Mouse (Mus musculus): ENCODE data around the gene Arid5a. TPM values are rescaled to one million over a fixed set of nuclear protein-coding genes. Genes with fewer than 3 reads are reported as not detected.
A peak's percentile ranks its signal among the peaks of the same experiment; 100 is the strongest.

Arid5a gene
- polyA plus RNA-seq, 1 experiment from 2014 or later, result 3.3 TPM

DNA sequence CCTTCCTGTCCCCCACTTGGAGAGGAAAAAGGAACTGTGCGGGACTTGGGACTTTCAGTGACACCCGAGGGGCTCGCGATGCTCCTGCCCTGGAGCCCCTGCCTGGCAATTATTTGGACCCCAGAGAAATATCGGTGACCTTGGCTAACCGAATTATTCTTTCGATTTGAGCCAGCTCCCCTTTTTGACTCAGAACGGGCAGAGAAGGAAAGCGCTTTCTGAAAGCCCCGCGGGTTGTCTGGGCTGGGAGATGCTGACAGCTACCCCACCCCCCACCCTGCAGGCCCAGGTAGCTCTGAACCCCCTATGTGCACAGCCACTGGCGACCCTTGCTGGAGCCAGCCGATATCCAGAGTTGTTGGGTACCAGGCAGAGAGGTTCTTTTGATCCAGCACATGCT is 8.4 kb upstream of the Arid5a start:
- Histone ChIP-seq H3K4me3 (no peak overlapping the region), H3K27me3 (replicated peaks; ENCODE audit: low read depth, poor library complexity, severe bottlenecking) (peaks cover 75% of the 10 kb centered on the region), H3K36me3 (replicated peaks) (no peaks in the 10 kb centered on the region), H3K9me3 (no peaks in the 10 kb centered on the region), H3K27ac (replicated peaks) (no peak overlapping the region), H3K4me1 (peaks cover 15% of the 10 kb centered on the region)
- DNase-seq (ENCODE audit: low spot score), result no peak
- 20% methylated on average over 13 of the region's 13 CpGs for WGBS

DNA sequence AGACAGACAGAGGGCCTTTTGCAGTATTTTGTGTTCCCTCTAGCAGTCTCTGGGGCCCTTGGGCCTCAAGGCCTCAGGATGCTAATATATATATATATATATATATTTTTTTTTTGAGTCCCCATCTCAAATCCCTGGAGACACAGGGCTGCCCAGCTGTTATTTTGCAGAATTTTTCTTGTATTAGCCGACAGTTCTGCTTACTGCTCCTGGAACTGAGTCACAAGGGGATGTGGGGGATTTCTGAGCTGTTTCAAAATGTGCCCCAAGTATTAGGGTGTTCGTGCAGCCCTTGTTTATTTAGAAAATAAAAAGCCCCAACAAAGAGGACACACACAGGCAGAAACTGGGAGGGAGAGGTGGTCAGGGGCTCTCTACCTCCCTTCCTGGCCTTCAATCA is 7.9 kb upstream of the Arid5a start:
- peaks cover 81% of the 10 kb centered on the region for H3K27me3 ChIP-seq (replicated peaks; ENCODE audit: low read depth, poor library complexity, severe bottlenecking)
- DNase-seq (ENCODE audit: low spot score), result no peak
- H3K4me1 ChIP-seq, result peaks cover 15% of the 10 kb centered on the region
- no peaks in the 10 kb centered on the region for H3K36me3 ChIP-seq (replicated peaks)
- 61% methylated on average over 2 of the region's 2 CpGs for WGBS
- no peak overlapping the region for H3K27ac ChIP-seq (replicated peaks)
- H3K9me3 ChIP-seq, result no peaks in the 10 kb centered on the region
- no peak overlapping the region for H3K4me3 ChIP-seq

DNA sequence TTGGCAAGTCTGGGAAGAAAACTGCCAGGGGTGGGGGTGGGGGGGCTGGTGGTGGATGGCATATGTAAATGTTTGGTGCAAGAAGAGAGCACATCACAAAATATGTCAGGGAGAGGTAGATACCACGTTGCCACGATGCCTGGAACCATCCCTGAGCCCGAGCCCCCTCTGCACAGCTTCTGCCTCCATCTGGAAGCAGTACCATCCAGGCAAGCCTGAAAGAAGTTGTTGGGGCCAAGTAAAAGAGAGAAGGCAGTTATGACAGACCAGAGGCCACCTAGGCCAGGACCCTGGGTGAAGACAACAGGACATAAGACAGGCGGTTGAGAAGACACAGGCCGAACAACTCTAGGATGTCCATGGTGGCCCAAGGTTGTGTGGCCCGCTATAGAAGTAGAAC is 7.0 kb upstream of the Arid5a start:
- H3K36me3 ChIP-seq (replicated peaks), result no peaks in the 10 kb centered on the region
- H3K27me3 ChIP-seq (replicated peaks; ENCODE audit: low read depth, poor library complexity, severe bottlenecking), result peaks cover 86% of the 10 kb centered on the region
- DNase-seq (ENCODE audit: low spot score), result no peak
- no peak overlapping the region for H3K4me3 ChIP-seq
- H3K27ac ChIP-seq (replicated peaks), result no peak overlapping the region
- no peaks in the 10 kb centered on the region for H3K9me3 ChIP-seq
- peaks cover 15% of the 10 kb centered on the region for H3K4me1 ChIP-seq
- 89% methylated on average over 6 of the region's 6 CpGs for whole genome bisulfite sequencing

DNA sequence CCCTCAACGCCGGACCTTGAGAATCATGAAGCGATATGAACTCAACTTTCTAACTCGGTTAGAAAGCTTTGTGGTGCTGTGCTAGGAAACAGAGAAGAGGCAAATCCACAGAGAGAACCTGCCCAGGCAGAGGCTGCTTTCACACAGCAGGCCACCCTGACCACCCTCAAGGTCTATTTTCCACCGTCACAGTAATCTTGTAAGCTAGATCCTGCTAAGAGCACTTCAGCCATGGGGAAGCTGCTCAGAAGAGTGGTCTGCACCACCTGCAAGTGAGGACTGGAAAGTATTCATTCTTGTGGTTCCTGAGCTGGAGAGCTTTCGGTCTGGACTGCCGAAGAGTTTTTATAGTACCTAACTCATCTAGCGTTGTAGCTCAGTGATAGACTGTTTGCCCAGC is 5.3 kb upstream of the Arid5a start:
- DNase-seq (ENCODE audit: low spot score), result no peak
- Histone ChIP-seq H3K4me3 (no peak overlapping the region), H3K9me3 (no peaks in the 10 kb centered on the region), H3K36me3 (replicated peaks) (no peaks in the 10 kb centered on the region), H3K4me1 (peaks cover 16% of the 10 kb centered on the region), H3K27ac (replicated peaks) (no peak overlapping the region), H3K27me3 (replicated peaks; ENCODE audit: low read depth, poor library complexity, severe bottlenecking) (peaks cover 74% of the 10 kb centered on the region)
- WGBS, result 79% methylated on average over 8 of the region's 8 CpGs

DNA sequence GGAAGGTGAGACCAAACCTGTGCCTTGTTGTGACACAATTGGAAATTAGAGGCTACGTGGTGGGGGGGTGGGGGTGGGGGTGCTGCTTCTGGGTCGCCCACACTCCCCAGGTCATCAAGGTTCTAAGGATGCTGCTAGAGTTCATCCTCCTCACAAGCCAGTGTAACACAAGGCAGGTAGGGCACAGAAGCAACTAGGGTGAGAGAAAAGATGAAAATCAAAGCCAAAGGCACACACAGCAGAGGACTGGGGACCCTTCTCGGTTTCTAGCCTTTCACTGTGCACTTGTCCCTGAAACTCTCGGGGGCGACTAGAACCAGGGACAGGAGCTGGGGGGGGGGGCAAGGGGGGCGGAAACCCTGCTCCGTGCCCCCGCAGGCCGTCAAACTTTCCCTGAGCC is 4.6 kb upstream of the Arid5a start:
- WGBS, result 16% methylated on average over 9 of the region's 9 CpGs
- Histone ChIP-seq H3K27me3 (replicated peaks; ENCODE audit: low read depth, poor library complexity, severe bottlenecking) (peaks cover 68% of the 10 kb centered on the region), H3K4me3 (peak overlapping the region; percentile 53), H3K4me1 (peaks cover 20% of the 10 kb centered on the region), H3K9me3 (no peaks in the 10 kb centered on the region), H3K36me3 (replicated peaks) (no peaks in the 10 kb centered on the region), H3K27ac (replicated peaks) (no peak overlapping the region; the same call in 1 of the 2 replicates)
- DNase-seq (ENCODE audit: low spot score), result no peak

DNA sequence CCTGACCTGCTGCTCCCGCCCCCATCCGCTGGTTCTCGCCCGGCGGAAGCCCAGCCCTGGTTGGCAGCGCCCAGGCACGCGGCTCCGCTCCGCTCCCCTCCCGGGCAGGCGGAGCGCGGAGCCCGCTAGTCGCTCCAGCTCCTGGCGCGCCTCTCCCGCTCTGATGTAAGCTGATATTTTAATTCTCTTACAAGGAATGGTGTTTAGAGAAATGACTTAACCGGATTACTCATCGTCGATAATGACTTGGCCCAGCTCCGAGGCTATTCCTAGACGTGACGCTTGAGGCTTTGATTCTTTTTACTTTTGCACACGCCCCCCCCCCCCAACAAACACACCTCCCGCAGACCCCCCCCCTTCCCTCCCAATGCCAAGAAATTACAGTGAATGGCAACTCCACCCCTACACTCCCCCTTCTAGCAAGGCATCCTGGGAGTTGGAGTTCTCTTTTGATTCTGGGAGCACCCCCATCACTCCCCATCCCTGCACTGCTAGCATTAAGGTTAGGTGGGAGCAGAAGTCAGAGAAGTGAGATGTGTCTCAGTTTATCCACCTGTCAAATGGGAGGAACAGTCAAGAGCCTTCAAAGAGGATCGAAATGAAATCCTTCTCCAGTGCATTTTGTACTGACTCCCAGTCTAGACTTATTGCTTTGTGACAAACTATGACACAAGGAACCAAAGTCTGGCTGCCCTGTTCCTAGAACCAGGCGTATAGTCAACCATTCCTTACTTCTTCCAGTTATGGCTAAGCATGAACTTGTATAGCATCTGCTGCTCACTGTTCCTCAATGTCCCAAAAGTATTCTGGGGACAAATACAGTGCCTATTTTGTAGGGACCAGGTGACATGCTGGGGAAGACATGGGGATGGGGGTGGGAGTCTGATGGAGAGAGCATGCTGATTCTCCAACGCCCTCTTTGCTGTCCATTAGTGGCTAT is 3.9 kb upstream of the Arid5a start:
- Histone ChIP-seq H3K36me3 (replicated peaks) (no peaks in the 10 kb centered on the region), H3K4me1 (peaks cover 27% of the 10 kb centered on the region), H3K27ac (replicated peaks) (no peak overlapping the region; the same call in 1 of the 2 replicates), H3K4me3 (peak overlapping the region; percentile 53), H3K27me3 (replicated peaks; ENCODE audit: low read depth, poor library complexity, severe bottlenecking) (peaks cover 66% of the 10 kb centered on the region), H3K9me3 (no peaks in the 10 kb centered on the region)
- WGBS, result 10% methylated on average over 30 of the region's 30 CpGs
- peak; percentile 61 for DNase-seq (ENCODE audit: low spot score)

DNA sequence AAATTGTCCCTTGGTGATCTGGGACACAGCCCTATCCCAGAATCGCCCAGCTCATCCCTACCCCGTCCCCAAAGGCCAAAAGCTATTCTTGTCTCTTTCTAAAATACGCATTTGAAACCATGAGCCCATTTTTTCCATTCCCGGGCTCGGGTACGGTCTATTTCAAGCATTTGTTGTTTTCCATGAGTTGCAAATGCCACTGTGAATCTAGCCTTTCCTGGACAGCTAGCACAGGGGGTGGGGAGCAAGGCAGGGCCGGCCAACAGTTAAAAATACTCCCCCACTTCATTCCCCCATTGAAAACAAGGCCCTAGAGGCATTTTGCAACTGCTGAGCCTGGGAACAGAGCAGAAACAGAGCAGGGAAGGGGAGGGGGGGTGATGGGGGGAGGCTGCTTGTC is 2.8 kb upstream of the Arid5a start:
- DNase-seq (ENCODE audit: low spot score), result no peak
- no peak overlapping the region for H3K27ac ChIP-seq (replicated peaks)
- no peaks in the 10 kb centered on the region for H3K9me3 ChIP-seq
- H3K36me3 ChIP-seq (replicated peaks), result no peaks in the 10 kb centered on the region
- peaks cover 67% of the 10 kb centered on the region for H3K27me3 ChIP-seq (replicated peaks; ENCODE audit: low read depth, poor library complexity, severe bottlenecking)
- 63% methylated on average over 7 of the region's 7 CpGs for WGBS
- H3K4me3 ChIP-seq, result no peak overlapping the region
- H3K4me1 ChIP-seq, result peaks cover 33% of the 10 kb centered on the region

DNA sequence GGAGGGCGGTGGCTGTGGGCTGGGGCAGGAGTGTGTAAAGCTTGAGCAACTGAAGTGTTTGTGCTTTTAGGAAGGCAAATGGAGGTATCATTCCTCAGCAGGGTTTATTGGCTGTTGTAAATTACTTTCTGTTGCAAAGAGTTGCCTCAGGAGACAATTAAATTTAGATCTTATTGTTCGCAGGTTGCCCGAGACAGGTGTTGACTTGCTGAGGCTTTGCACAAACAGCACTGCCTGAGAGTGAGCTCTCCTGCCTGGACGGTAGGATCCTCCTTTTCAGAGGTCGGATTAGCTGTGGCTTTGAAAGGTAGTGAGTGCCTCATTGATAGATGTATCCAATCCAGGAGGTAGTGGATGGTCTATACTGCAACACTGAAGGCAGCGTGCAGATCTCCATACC is 1.4 kb upstream of the Arid5a start:
- no peak for DNase-seq (ENCODE audit: low spot score)
- Histone ChIP-seq H3K27me3 (replicated peaks; ENCODE audit: low read depth, poor library complexity, severe bottlenecking) (peaks cover 63% of the 10 kb centered on the region), H3K27ac (replicated peaks) (no peak overlapping the region), H3K4me3 (no peak overlapping the region), H3K4me1 (peaks cover 39% of the 10 kb centered on the region), H3K36me3 (replicated peaks) (no peaks in the 10 kb centered on the region), H3K9me3 (no peaks in the 10 kb centered on the region)
- WGBS, result 76% methylated on average over 6 of the region's 6 CpGs

DNA sequence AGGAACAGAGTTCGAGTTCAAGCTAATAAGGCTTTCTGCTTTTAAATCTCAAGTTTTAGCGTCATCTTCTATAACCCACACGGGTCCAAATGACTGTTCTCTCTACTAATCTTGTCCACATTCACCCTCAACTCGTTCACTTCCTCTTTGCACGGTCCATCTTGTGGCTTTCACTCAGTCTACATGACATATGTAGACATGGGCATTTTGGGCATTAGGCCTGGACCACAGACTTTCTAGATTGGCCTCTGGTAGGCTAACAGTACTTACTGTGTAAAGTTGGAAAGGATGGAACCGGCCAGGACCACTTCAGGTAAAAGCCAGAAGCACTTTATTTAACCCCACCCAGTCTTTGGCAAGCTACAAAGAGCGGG is 425 bp upstream of the Arid5a start:
- Histone ChIP-seq H3K27ac (replicated peaks) (no peak overlapping the region), H3K36me3 (replicated peaks) (no peaks in the 10 kb centered on the region), H3K27me3 (replicated peaks; ENCODE audit: low read depth, poor library complexity, severe bottlenecking) (peaks cover 53% of the 10 kb centered on the region), H3K4me1 (peaks cover 39% of the 10 kb centered on the region), H3K4me3 (peak overlapping the region; percentile 65; the same call in 1 of the 2 replicates), H3K9me3 (no peaks in the 10 kb centered on the region)
- DNase-seq (ENCODE audit: low spot score), result no peak
- WGBS, result 67% methylated on average over 7 of the region's 7 CpGs

DNA sequence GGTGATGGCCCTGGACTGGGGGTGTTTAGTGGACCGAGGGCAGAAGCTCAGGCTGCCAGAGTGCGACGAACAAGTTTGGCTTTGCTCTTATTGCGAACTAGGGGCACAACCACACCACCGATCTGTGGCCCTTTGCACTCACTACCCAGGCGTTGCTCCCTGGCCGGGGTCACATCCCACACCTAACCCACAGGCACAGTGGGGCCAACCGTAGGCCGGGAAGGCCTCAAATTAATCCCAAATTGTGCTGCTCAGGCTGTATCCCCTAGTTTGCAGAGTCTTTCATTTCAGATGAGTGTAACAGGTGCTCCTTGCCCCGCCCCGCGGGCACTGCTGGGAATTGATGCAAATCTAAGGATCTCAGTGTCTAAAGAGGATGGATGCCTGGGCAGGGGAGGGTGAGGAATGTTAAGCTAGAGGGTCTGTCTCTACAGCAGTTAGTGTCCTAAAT is 943 bp downstream of the Arid5a start:
- DNase-seq (ENCODE audit: low spot score), result peak; percentile 29
- Histone ChIP-seq H3K27ac (replicated peaks) (no peak overlapping the region), H3K27me3 (replicated peaks; ENCODE audit: low read depth, poor library complexity, severe bottlenecking) (peaks cover 41% of the 10 kb centered on the region), H3K4me3 (peak overlapping the region; percentile 65), H3K9me3 (no peaks in the 10 kb centered on the region), H3K4me1 (peaks cover 32% of the 10 kb centered on the region), H3K36me3 (replicated peaks) (no peaks in the 10 kb centered on the region)
- WGBS, result 3% methylated on average over 12 of the region's 12 CpGs

DNA sequence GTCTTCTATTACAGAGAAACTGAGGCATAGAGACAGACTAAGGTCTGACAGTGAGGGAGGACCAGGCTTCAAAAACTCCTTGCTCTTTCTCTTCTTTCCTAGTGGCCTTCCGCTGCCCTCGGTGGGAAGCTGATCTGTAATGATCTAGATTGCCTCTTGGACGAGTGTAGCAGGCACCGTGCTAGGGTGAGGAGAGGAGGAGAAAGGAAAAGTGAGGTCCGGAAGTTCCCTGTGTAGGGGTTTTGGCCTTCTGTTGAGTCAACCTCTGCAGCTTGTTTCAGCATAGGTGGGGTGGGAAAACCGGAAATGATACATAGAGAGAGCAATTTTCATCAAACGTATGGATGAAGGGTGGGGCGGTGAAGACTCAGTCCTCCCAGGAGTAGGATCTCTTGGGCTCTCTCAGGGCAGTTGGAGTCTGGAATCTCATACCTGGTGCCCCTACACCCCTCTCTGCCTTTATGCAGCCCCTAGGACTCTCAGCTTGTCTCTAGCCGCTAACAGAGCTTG is 1.5 kb downstream of the Arid5a start:
- H3K27ac ChIP-seq (replicated peaks), result peak overlapping the region; percentile 70
- 52% methylated on average over 9 of the region's 9 CpGs for WGBS
- peak overlapping the region; percentile 65 for H3K4me3 ChIP-seq
- DNase-seq (ENCODE audit: low spot score), result no peak
- no peaks in the 10 kb centered on the region for H3K36me3 ChIP-seq (replicated peaks)
- peaks cover 37% of the 10 kb centered on the region for H3K27me3 ChIP-seq (replicated peaks; ENCODE audit: low read depth, poor library complexity, severe bottlenecking)
- peaks cover 29% of the 10 kb centered on the region for H3K4me1 ChIP-seq
- no peaks in the 10 kb centered on the region for H3K9me3 ChIP-seq

DNA sequence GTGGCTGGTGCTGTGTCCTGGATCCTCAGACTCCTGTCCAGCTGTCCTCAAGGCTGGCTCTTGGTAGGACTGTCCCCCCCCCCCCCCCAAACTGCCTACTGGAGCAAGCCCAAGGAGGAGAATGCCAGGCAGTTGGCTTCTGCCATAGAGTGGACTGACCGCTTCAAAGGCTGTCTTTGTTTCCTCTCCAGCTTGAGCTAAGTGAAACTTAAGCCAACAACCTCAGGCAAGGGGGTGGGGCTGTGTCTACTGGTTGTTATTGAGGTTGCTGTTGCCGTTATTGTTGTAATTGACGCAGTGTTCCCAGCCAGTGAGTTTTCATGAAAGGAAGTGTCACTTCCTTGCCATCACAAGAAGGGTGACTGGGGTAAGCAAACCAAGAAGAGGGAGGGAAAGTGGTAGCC is 2.0 kb downstream of the Arid5a start:
- Histone ChIP-seq H3K9me3 (no peaks in the 10 kb centered on the region), H3K4me1 (peaks cover 29% of the 10 kb centered on the region), H3K36me3 (replicated peaks) (no peaks in the 10 kb centered on the region), H3K27ac (replicated peaks) (peak overlapping the region; percentile 70), H3K27me3 (replicated peaks; ENCODE audit: low read depth, poor library complexity, severe bottlenecking) (peaks cover 32% of the 10 kb centered on the region), H3K4me3 (peak overlapping the region; percentile 26; the same call in 1 of the 2 replicates)
- DNase-seq (ENCODE audit: low spot score), result peak; percentile 58
- WGBS, result 6% methylated on average over 3 of the region's 3 CpGs

All from embryonic facial prominence, embryonic 10.5 days (tissue).